Mouse (Mus musculus): Measurements from ENCODE around the gene 1700067P10Rik.

- no peak for TF ChIP-seq CTCF (IDR thresholded peaks at IDR 0.05; ENCODE audit: borderline replicate concordance, insufficient read depth, low read length)
- TF ChIP-seq POLR2A (IDR thresholded peaks at IDR 0.05; ENCODE audit: low read depth, low read length), result no peak
Measured at GRCm38 (mm10) chr17:48065081-48065501, 24.0 kb upstream of the 1700067P10Rik start.

All from embryonic fibroblast, embryonic 13.5 days (primary cell).